Mouse (Mus musculus) liver, postnatal 0 days (tissue): ENCODE data around the gene Gm37240. TPM values are rescaled to one million over a fixed set of nuclear protein-coding genes. Genes with fewer than 3 reads are reported as not detected.
A peak's percentile ranks its signal among the peaks of the same experiment; 100 is the strongest.

Source experiments
- ATAC-seq: fragments of 200-750 bp; cut with Nextera tagmentation; 2 replicates; pipeline ENCODE4 v1.8.0; 2017; ENCODE audit warnings: mild to moderate bottlenecking, moderate library complexity
- DNase-seq: peaks from one replicate; pipeline ENCODE4 v3.0.0-alpha.2; 2016
- H3K27ac ChIP-seq: fragments of 300-500 bp; sonication (generic); 2 replicates; pipeline ENCODE4 v1.5.1; 2014; ENCODE audit warnings: antibody characterized with exemption, moderate library complexity, mild to moderate bottlenecking, low read depth
- H3K27me3 ChIP-seq: fragments of 300-500 bp; sonication (generic); 2 replicates; pipeline ENCODE4 v1.6.1; 2014; ENCODE audit warnings: low read length, control low read depth, mixed read lengths; ENCODE audit not compliant: insufficient read depth
- H3K36me3 ChIP-seq: fragments of 300-500 bp; sonication (generic); replicated peaks from 2 replicates; pipeline ENCODE4 v1.6.1; 2014; ENCODE audit warnings: mild to moderate bottlenecking, control low read depth, low read length, moderate library complexity, mixed read lengths; ENCODE audit not compliant: insufficient read depth
- H3K4me1 ChIP-seq: fragments of 300-500 bp; sonication (generic); 2 replicates; pipeline ENCODE4 v1.6.1; 2014; ENCODE audit warnings: antibody characterized with exemption, mild to moderate bottlenecking, control low read depth; ENCODE audit not compliant: insufficient read depth
- H3K4me2 ChIP-seq: fragments of 300-500 bp; sonication (generic); 2 replicates; pipeline ENCODE4 v1.6.1; 2014; ENCODE audit warnings: low read depth, mild to moderate bottlenecking, low read length, moderate library complexity, mixed read lengths
- H3K4me3 ChIP-seq: fragments of 300-500 bp; sonication (generic); 2 replicates; pipeline ENCODE4 v1.5.1; 2014; ENCODE audit warnings: low read depth, low read length
- H3K9ac ChIP-seq: fragments of 300-500 bp; sonication (generic); replicated peaks from 2 replicates; pipeline ENCODE4 v1.6.1; 2014; ENCODE audit warnings: mild to moderate bottlenecking, moderate library complexity
- H3K9me3 ChIP-seq: fragments of 300-500 bp; sonication (generic); 2 replicates; pipeline ENCODE4 v1.6.1; 2016; ENCODE audit warnings: mild to moderate bottlenecking, control low read depth, low read length, mixed read lengths
- CTCF ChIP-seq: sonication (generic); IDR thresholded peaks from 2 replicates; pipeline ENCODE4 v1.5.1; 2016; ENCODE audit warnings: antibody characterized with exemption, low read depth
- EP300 ChIP-seq: IDR thresholded peaks from 2 replicates; pipeline ENCODE4 v1.6.1; 2016; ENCODE audit warnings: antibody characterized with exemption, low read depth, mild to moderate bottlenecking
- WGBS: fragments of 180-500 bp; shearing (Covaris S2); extraction: QIAGEN DNeasy Blood & Tissue Kit; methylation state at CpG from one replicate; pipeline ENCODE4 v1.1.7; 2014; ENCODE audit not compliant: insufficient replicate concordance; 5-methylcytosine and 5-hydroxymethylcytosine counted together
- polyA plus RNA-seq: library from polyadenylated mRNA; unstranded; fragments of >200 nt; fragmentation: Nextera tagmentation; extraction: Ambion mirVana; gene quantifications from 2 replicates; pipeline ENCODE4 v1.2.1, GENCODE M21; 2015

Gm37240 gene
- polyA plus RNA-seq, 1 experiment from 2014 or later: 0.72 TPM

GRCm38 (mm10) chr3:84471146-84471545 is 1416.2 kb downstream of the Gm37240 start:
- 55% methylated on average over 4 of the region's 4 CpGs for WGBS

DNA sequence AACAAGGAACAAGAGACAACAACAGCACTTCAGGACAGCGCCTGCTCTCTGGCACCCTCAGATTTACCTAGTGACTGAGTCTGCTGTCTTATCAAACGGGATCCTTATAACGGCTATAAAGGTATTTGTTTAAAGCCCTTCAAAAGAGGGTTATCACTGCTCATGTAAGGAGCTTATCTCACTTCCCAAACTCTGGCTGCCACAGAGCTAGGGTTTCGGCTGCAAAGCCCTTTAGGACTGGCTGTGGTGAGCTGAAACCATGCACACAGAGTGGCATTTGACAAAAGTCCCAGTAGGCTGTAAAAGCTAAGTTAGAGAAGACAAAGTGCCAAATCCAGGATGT is 1419.2 kb downstream of the Gm37240 start:
- ATAC-seq: no peak
- WGBS: 35% methylated on average over 4 of the region's 4 CpGs
- peak overlapping the region; percentile 48 for H3K9ac ChIP-seq

More at GRCm38 (mm10) chr3:84471146-84471545, 1416.2 kb downstream of the Gm37240 start:
- Histone ChIP-seq H3K27me3 (no peaks in the 10 kb centered on the region), H3K9me3 (no peaks in the 10 kb centered on the region), H3K4me3 (peak overlapping the region; percentile 24; the same call in 1 of the 2 replicates), H3K4me1 (peaks cover 32% of the 10 kb centered on the region), H3K9ac (0 out of 2 replicates have a peak overlapping the region, but pooled peaks have one; percentile 13), H3K27ac (peak overlapping the region; percentile 82), H3K36me3 (peaks cover 17% of the 10 kb centered on the region; the same call in 1 of the 2 replicates), H3K4me2 (peak overlapping the region; percentile 83)
- no peak for TF ChIP-seq CTCF
- TF ChIP-seq EP300: peak; percentile 99
- DNase-seq: peak; percentile 72
- peak; percentile 94 for ATAC-seq

DNA sequence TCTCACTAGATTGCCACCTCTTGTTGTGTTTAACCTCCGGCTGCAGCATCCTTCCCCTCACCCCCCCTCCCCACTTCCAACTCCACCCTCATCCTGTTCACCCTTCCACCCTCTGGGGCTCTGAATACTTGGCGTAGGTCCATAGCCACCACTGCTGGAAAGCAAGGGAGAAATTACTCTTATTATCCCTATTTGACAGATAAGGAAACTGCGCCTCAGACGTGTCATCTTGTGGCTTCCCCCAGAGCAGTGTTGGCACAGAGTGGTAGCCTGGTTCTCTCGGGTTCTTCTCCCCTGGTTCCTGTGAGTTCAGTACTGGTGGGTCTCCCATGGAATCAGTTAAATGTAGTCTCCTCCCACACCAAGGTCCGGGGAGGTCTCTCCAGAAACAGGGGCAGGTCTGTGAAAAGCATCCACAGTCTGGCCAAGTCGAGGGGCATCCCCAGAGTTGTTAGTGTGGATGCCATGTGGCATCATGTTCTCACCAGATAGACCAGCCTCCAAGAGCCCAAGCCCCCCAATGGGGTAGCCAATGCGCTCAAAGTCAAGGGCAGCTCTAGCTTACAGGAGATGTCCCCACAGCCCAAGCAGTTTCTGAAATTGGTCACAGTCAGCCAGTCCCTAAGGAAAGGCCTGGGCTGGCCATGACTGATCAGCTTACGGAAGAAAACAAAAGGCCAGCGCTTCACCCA is 1419.8 kb downstream of the Gm37240 start:
- Histone ChIP-seq H3K36me3 (peaks cover 28% of the 10 kb centered on the region; the same call in 1 of the 2 replicates), H3K9ac (peak overlapping the region; percentile 48), H3K4me3 (peak overlapping the region; percentile 21), H3K9me3 (no peaks in the 10 kb centered on the region), H3K4me1 (peaks cover 20% of the 10 kb centered on the region), H3K27ac (peak overlapping the region; percentile 68; the same call in 1 of the 2 replicates), H3K27me3 (no peaks in the 10 kb centered on the region), H3K4me2 (peak overlapping the region; percentile 60)
- TF ChIP-seq EP300 (no peak), CTCF (no peak)
- no peak for ATAC-seq
- no peak for DNase-seq
- 42% methylated on average over 10 of the region's 10 CpGs for WGBS

More for the DNA sequence above, 1419.2 kb downstream of the Gm37240 start:
- DNase-seq: no peak
- TF ChIP-seq CTCF (no peak), EP300 (peak; percentile 88)
- Histone ChIP-seq H3K4me3 (peak overlapping the region; percentile 21), H3K4me1 (peaks cover 24% of the 10 kb centered on the region), H3K36me3 (peaks cover 28% of the 10 kb centered on the region; the same call in 1 of the 2 replicates), H3K27me3 (no peaks in the 10 kb centered on the region), H3K9me3 (no peaks in the 10 kb centered on the region), H3K27ac (peak overlapping the region; percentile 68; the same call in 1 of the 2 replicates), H3K4me2 (peak overlapping the region; percentile 60)

- ATAC-seq (no peak), DNase-seq (no peak)
- H3K9ac ChIP-seq: no peak overlapping the region
- 42% methylated on average over 6 of the region's 6 CpGs for whole genome bisulfite sequencing
- peaks cover 33% of the 10 kb centered on the region for H3K4me1 ChIP-seq
- H3K9me3 ChIP-seq: no peaks in the 10 kb centered on the region
- H3K36me3 ChIP-seq: peaks cover 28% of the 10 kb centered on the region; the same call in 1 of the 2 replicates
- peak overlapping the region; percentile 60 for H3K4me2 ChIP-seq
- TF ChIP-seq CTCF (no peak), EP300 (0 out of 2 replicates have a peak, but pooled peaks have one; percentile 37)
- no peaks in the 10 kb centered on the region for H3K27me3 ChIP-seq
- H3K4me3 ChIP-seq: no peak overlapping the region; the same call in 1 of the 2 replicates
- no peak overlapping the region; the same call in 1 of the 2 replicates for H3K27ac ChIP-seq
Observed at GRCm38 (mm10) chr3:84465822-84466500, 1421.4 kb downstream of the Gm37240 start.

DNA sequence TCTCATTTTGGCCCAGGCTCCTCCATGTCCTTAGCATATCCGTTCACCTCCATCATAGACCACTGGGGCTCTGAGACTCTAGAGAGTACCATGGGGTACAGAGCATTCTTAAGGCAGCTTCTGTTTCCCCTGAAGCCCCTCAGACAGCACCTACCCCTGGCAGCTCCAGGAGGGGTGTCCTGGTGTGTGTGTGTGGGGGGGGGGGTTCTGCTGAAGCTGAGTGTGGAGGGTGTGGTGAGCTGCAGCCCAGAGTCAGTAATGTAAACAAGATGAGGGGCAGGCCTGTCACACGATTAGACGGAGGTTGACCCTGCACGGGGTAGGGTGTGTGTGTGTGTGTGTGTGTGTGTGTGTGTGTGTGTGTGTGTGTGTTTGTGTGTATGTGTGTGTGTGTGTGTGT is 1425.6 kb downstream of the Gm37240 start:
- peak; percentile 60 for ATAC-seq
- Histone ChIP-seq H3K27ac (peak overlapping the region; percentile 87), H3K36me3 (peaks cover 23% of the 10 kb centered on the region), H3K27me3 (no peaks in the 10 kb centered on the region), H3K9me3 (no peaks in the 10 kb centered on the region), H3K4me2 (peak overlapping the region; percentile 51), H3K9ac (peak overlapping the region; percentile 49; the same call in 1 of the 2 replicates), H3K4me3 (no peak overlapping the region), H3K4me1 (peaks cover 35% of the 10 kb centered on the region)
- DNase-seq: no peak
- 45% methylated on average over 4 of the region's 4 CpGs for WGBS
- TF ChIP-seq CTCF (no peak), EP300 (no peak)

DNA sequence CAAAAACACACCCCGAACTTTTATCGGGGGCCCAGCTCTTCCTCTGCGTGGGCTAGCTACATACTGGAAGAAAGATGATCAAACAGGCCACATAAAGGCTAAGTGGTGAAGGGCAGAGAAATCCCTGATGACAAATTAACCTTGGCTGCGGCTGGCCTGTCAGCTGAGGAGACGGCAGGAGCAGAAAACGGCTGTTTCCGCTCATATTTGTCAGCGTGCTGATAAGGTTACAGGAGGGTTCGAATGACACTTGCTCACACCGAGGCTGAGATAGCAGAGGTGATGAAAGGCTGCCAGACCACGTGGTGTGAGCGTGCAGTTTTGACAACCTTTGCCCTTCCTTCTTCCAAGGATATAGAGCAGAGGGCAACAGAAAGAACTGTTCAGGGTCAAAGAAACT is 1426.4 kb downstream of the Gm37240 start:
- Histone ChIP-seq H3K27ac (peak overlapping the region; percentile 87), H3K4me3 (0 out of 2 replicates have a peak overlapping the region, but pooled peaks have one; percentile 5), H3K4me2 (peak overlapping the region; percentile 51), H3K4me1 (peaks cover 38% of the 10 kb centered on the region), H3K9ac (peak overlapping the region; percentile 49), H3K27me3 (no peaks in the 10 kb centered on the region), H3K9me3 (no peaks in the 10 kb centered on the region), H3K36me3 (peaks cover 24% of the 10 kb centered on the region)
- TF ChIP-seq CTCF: no peak
- TF ChIP-seq EP300: peak; percentile 91
- peak; percentile 83 for ATAC-seq
- 5% methylated on average over 12 of the region's 12 CpGs for WGBS
- peak; percentile 76 for DNase-seq
